Mouse (Mus musculus) ovary, adult 18-20 months (tissue): Measurements from ENCODE around the gene Naglu.
A peak's percentile ranks its signal among the peaks of the same experiment; 100 is the strongest.

Source experiments
- DNase-seq: peaks from one replicate; pipeline ENCODE4 v3.0.0; 2022; ENCODE audit warnings: low spot score, mixed read lengths

Gene Naglu

GRCm38 (mm10) chr11:101057860-101058259 is 12.0 kb upstream of the Naglu start:
- peak; percentile 74 for DNase-seq

- DNase-seq: no peak
These were observed 11.1 kb upstream of the Naglu start for GRCm38 (mm10) chr11:101058726-101059125.

- DNase-seq: no peak
These were observed 10.3 kb upstream of the Naglu start for GRCm38 (mm10) chr11:101059473-101059872.

GRCm38 (mm10) chr11:101060126-101060525 is 9.7 kb upstream of the Naglu start:
- peak; percentile 77 for DNase-seq

- DNase-seq: no peak
These were observed 8.8 kb upstream of the Naglu start for GRCm38 (mm10) chr11:101061049-101061448.

GRCm38 (mm10) chr11:101062165-101062884 is 7.5 kb upstream of the Naglu start:
- DNase-seq: no peak

GRCm38 (mm10) chr11:101062971-101063675 is 6.7 kb upstream of the Naglu start:
- DNase-seq: no peak

GRCm38 (mm10) chr11:101063676-101064327 is 6.0 kb upstream of the Naglu start:
- peak; percentile 90 for DNase-seq

GRCm38 (mm10) chr11:101064462-101064861 is 5.3 kb upstream of the Naglu start:
- DNase-seq: no peak

GRCm38 (mm10) chr11:101065002-101065401 is 4.8 kb upstream of the Naglu start:
- peak; percentile 77 for DNase-seq

- DNase-seq: peak; percentile 69
These were observed 3.0 kb upstream of the Naglu start for GRCm38 (mm10) chr11:101066549-101067412.

GRCm38 (mm10) chr11:101070189-101070527 is 346 bp downstream of the Naglu start:
- DNase-seq: no peak

GRCm38 (mm10) chr11:101070987-101071386 is 1.2 kb downstream of the Naglu start:
- no peak for DNase-seq

GRCm38 (mm10) chr11:101071810-101072428 is 2.1 kb downstream of the Naglu start:
- DNase-seq: no peak

GRCm38 (mm10) chr11:101078121-101078520 is 8.3 kb downstream of the Naglu start, which contains the start of gene Hsd17b1:
Gene Hsd17b1 (plus strand): TSS chr11:101078411.
- peak; percentile 83 for DNase-seq

GRCm38 (mm10) chr11:101079746-101080145 is 9.9 kb downstream of the Naglu start:
- no peak for DNase-seq

GRCm38 (mm10) chr11:101080421-101080820 is 10.6 kb downstream of the Naglu start:
- no peak for DNase-seq

- no peak for DNase-seq
These were observed 11.8 kb downstream of the Naglu start for GRCm38 (mm10) chr11:101081659-101082058.

- peak; percentile 80 for DNase-seq
These were observed 12.6 kb downstream of the Naglu start, which contains the start of gene Coasy for GRCm38 (mm10) chr11:101082208-101083082. Gene Coasy (plus strand): TSS chr11:101082565.

- no peak for DNase-seq
These were observed 13.4 kb downstream of the Naglu start for GRCm38 (mm10) chr11:101083083-101083697.
